Mouse (Mus musculus): ENCODE data around the gene Nup93.

DNA sequence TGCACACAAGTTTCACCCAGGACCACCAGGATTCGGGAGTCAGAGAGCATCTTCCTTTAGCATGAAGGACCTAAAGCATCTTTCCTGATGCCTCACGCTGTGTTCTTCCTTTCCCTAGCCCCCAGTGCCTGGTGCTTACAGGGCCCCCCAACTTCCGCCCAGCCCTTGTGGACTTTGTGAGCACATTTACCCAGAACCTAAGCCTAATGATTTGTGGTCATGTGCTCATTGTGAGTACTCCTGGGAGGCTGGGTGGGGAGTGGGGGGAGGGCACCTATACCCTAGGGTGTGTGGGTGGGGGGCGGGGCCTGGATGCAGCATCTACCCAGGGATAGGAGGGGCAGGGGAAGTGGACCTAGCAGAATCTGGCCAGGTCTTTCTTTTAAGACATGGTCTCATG, 131.3 kb downstream of the Nup93 start:
- TF ChIP-seq CTCF (IDR thresholded peaks at IDR 0.05; ENCODE audit: low read depth, low read length) (no peak), POLR2A (IDR thresholded peaks at IDR 0.05; ENCODE audit: extremely low read depth, insufficient read depth, low read length) (no peak)
